Mouse (Mus musculus) E14TG2a.4 (cell line): Measurements from ENCODE around the gene Tfcp2.

ENCODE experiments used
- H3K27me3 ChIP-seq: 2 replicates; pipeline ENCODE4 v1.6.1; 2014; ENCODE audit warnings: low read length, control low read depth; ENCODE audit not compliant: insufficient read depth
- H3K36me3 ChIP-seq: 2 replicates; pipeline ENCODE4 v1.6.1; 2014; ENCODE audit warnings: low read length, control low read depth; ENCODE audit not compliant: insufficient read depth
- H3K4me1 ChIP-seq: replicated peaks from 2 replicates; pipeline ENCODE4 v1.6.1; 2014; ENCODE audit warnings: low read depth, low read length, control low read depth
- H3K4me3 ChIP-seq: replicated peaks from 2 replicates; pipeline ENCODE4 v1.5.1; 2014; ENCODE audit warnings: mild to moderate bottlenecking, low read length
- H3K9me3 ChIP-seq: 2 replicates; pipeline ENCODE4 v1.6.1; 2014; ENCODE audit warnings: low read length, control low read depth
- CTCF ChIP-seq: conservative IDR thresholded peaks from 2 replicates; pipeline ENCODE4 v1.5.1; 2014; ENCODE audit warnings: low read length
- NANOG ChIP-seq: IDR thresholded peaks from 2 replicates; pipeline ENCODE4 v1.6.1; 2014; ENCODE audit warnings: borderline replicate concordance, low read length, mixed read lengths
- POU5F1 ChIP-seq: IDR thresholded peaks from 2 replicates; pipeline ENCODE4 v1.6.1; 2014; ENCODE audit warnings: low read length, borderline replicate concordance

Tfcp2 gene

GRCm38 (mm10) chr15:100452486-100452885, 99.3 kb downstream of the Tfcp2 start:
- Histone ChIP-seq H3K9me3 (no peaks in the 10 kb centered on the region), H3K27me3 (0 out of 2 replicates have a peak, but pooled peaks cover 3% of the 10 kb centered on the region), H3K4me3 (peak overlapping the region; percentile 50; the same call in 1 of the 2 replicates), H3K4me1 (peaks cover 24% of the 10 kb centered on the region), H3K36me3 (no peaks in the 10 kb centered on the region)
- TF ChIP-seq NANOG (no peak), CTCF (no peak), POU5F1 (no peak)

GRCm38 (mm10) chr15:100451245-100451644, 100.6 kb downstream of the Tfcp2 start:
- H3K4me3 ChIP-seq: 0 out of 2 replicates have a peak overlapping the region, but pooled peaks have one; percentile 17
- TF ChIP-seq NANOG (no peak), CTCF (no peak), POU5F1 (no peak)
- H3K27me3 ChIP-seq: 0 out of 2 replicates have a peak, but pooled peaks cover 3% of the 10 kb centered on the region
- peaks cover 19% of the 10 kb centered on the region for H3K4me1 ChIP-seq
- H3K36me3 ChIP-seq: no peaks in the 10 kb centered on the region
- no peaks in the 10 kb centered on the region for H3K9me3 ChIP-seq

GRCm38 (mm10) chr15:100449495-100449894, 102.3 kb downstream of the Tfcp2 start:
- no peaks in the 10 kb centered on the region for H3K36me3 ChIP-seq
- TF ChIP-seq CTCF (no peak), POU5F1 (no peak), NANOG (no peak)
- H3K9me3 ChIP-seq: no peaks in the 10 kb centered on the region
- H3K27me3 ChIP-seq: 0 out of 2 replicates have a peak, but pooled peaks cover 3% of the 10 kb centered on the region
- peaks cover 16% of the 10 kb centered on the region for H3K4me1 ChIP-seq
- no peak overlapping the region for H3K4me3 ChIP-seq

- TF ChIP-seq POU5F1 (no peak), CTCF (0 out of 2 replicates have a peak, but pooled peaks have one; percentile 16), NANOG (no peak)
- Histone ChIP-seq H3K27me3 (0 out of 2 replicates have a peak, but pooled peaks cover 3% of the 10 kb centered on the region), H3K4me3 (no peak overlapping the region), H3K9me3 (no peaks in the 10 kb centered on the region), H3K4me1 (peaks cover 25% of the 10 kb centered on the region), H3K36me3 (no peaks in the 10 kb centered on the region)
Observed at GRCm38 (mm10) chr15:100448572-100448971, 103.2 kb downstream of the Tfcp2 start.
